Mouse (Mus musculus) embryonic fibroblast, embryonic 13.5 days (primary cell): Measurements from ENCODE around the gene Prrt2. TPM values are rescaled to one million over a fixed set of nuclear protein-coding genes. Genes with fewer than 3 reads are reported as not detected.

Experiments
- H3K27ac ChIP-seq: 2 replicates; pipeline ENCODE4 v1.5.1; 2012; ENCODE audit warnings: low read length, control low read depth, inconsistent platforms; ENCODE audit not compliant: insufficient read depth
- H3K4me1 ChIP-seq: 2 replicates; pipeline ENCODE4 v1.6.1; 2011; ENCODE audit warnings: low read length; ENCODE audit not compliant: control insufficient read depth, insufficient read depth
- H3K4me3 ChIP-seq: 2 replicates; pipeline ENCODE4 v1.5.1; 2011; ENCODE audit warnings: mild to moderate bottlenecking, control low read depth, low read length; ENCODE audit not compliant: insufficient read depth
- CTCF ChIP-seq: IDR thresholded peaks from 2 replicates; pipeline ENCODE4 v1.5.1; 2011; ENCODE audit warnings: mild to moderate bottlenecking, control low read depth, low read length, moderate library complexity, borderline replicate concordance; ENCODE audit not compliant: insufficient read depth
- POLR2A ChIP-seq: IDR thresholded peaks from 2 replicates; pipeline ENCODE4 v1.6.1; 2011; ENCODE audit warnings: low read depth, mild to moderate bottlenecking, control low read depth, low read length, moderate library complexity
- polyA plus RNA-seq: library from polyadenylated mRNA; stranded (reverse); fragments of >200 nt; gene quantifications from 2 replicates; pipeline ENCODE4 v1.2.4, GENCODE M21; 2011; ENCODE audit warnings: low read depth; ENCODE audit not compliant: missing spikeins, insufficient read length

Gene Prrt2
- polyA plus RNA-seq, 1 experiment = 15.3 TPM

DNA sequence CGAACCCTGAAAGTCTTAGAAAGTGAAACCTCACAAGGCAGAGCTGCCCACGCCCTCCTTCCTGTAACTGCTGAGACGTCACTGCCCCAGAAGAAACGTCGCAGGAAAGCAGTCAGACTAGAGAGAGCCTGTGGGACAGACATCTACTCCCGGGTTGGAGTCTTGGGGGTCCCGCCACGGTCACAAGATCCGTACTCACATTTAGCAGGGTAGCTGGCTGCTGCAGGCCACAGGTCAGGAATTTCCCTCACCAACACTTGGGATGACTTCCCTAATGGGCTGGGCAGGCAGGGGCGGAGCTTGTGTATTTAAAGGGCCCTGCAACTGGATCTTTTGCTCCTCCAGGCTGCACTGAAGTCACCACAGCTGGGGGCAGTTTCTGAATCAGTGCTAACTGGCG, 6.7 kb downstream of the Prrt2 start, which contains the start of gene Mvp:
Gene Mvp (minus strand): TSS at position 302 of the 400 bp plus-strand sequence.
- TF ChIP-seq POLR2A (peak; percentile 73), CTCF (no peak)
- Histone ChIP-seq H3K4me3 (peak within 1 kb of the TSS; percentile 78), H3K27ac (peak within 1 kb of the TSS; percentile 28), H3K4me1 (peaks cover 2% of the 10 kb centered on the region)

DNA sequence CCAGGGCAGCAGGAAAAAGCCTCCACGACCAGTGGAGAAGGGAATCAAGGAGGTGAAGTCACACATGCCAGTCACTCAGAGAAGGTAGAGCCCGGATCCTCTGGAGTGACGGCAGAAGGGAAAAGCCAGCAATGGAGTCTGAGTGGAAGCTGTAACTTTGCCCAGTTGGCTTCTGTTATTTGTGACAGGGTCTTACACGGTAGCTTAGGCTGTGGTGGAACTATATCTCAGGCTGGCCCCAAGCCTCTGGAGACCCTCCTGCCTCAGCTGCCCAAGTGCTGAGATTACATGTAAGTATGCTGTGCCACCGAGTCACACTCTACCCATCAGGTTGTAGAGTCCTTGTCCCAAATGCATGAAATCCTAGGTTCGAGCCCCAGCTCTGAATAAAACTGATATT, 7.6 kb downstream of the Prrt2 start:
- Histone ChIP-seq H3K4me3 (peak overlapping the region; percentile 78), H3K4me1 (peaks cover 9% of the 10 kb centered on the region), H3K27ac (no peak overlapping the region)
- no peak for TF ChIP-seq POLR2A
- TF ChIP-seq CTCF = no peak

DNA sequence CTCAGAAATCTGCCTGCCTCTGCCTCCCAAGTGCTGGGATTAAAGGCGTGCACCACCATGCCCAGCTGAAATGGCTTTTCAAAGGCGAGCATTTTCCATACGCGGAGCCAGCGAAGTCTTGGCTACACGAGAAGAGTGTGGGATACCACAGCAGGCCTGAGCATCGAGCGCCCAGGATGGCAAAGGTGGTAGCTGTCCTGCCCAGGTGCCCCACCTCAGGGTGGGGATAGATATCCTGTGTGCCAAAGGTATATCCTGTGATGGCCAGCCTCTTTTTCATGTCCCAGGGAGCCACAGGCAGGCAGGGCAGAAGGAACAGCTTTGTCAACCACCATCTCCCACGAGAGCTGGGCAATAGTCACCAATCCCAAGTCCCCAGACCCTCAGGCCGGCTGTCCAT, 8.2 kb downstream of the Prrt2 start:
- no peak for TF ChIP-seq CTCF
- no peak for TF ChIP-seq POLR2A
- Histone ChIP-seq H3K27ac (no peak overlapping the region), H3K4me1 (peaks cover 10% of the 10 kb centered on the region), H3K4me3 (no peak overlapping the region)

DNA sequence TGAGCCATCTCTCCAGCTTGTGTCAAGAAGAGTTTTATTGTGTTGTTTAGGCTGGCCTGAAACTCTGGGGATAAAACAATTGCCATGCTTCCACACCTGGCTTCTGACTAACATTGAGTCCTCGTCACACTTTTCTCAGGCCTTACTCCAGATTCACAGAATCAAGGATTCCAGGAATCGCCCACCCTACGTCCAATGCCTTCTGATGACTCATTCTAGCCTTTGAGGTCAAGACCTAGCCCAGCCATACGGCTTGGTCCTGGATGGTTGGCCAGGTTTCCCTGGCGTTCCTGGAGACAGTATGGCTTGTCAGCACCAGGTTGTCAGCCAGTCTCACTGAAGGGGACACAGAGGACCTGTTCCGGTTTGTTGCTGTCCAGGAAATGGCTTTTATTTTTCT, 8.6 kb downstream of the Prrt2 start:
- TF ChIP-seq POLR2A (no peak), CTCF (no peak)
- no peak overlapping the region for H3K4me3 ChIP-seq
- H3K4me1 ChIP-seq = peaks cover 10% of the 10 kb centered on the region
- no peak overlapping the region for H3K27ac ChIP-seq

DNA sequence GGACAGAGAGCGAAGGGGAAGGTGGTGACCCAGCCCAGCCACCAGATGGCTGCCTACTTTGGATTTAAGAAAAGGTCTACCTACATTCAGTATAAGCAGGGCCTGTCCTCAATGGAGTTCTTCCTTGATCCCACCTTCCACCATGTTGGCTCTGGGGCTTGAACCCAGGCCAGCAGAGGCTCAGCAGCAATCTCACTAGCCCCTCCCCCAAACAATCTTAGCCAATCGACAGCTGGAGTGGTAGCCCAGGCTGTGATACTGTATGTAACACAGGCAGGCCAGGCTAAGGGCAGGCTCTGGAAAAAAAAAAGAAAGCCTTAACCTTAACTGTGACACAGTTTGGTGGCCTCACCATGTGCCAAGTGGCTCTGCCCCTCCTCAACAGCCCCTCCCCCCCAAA, 9.3 kb downstream of the Prrt2 start:
- no peak for TF ChIP-seq POLR2A
- TF ChIP-seq CTCF = no peak
- H3K4me3 ChIP-seq = no peak overlapping the region
- no peak overlapping the region for H3K27ac ChIP-seq
- H3K4me1 ChIP-seq = peaks cover 10% of the 10 kb centered on the region

DNA sequence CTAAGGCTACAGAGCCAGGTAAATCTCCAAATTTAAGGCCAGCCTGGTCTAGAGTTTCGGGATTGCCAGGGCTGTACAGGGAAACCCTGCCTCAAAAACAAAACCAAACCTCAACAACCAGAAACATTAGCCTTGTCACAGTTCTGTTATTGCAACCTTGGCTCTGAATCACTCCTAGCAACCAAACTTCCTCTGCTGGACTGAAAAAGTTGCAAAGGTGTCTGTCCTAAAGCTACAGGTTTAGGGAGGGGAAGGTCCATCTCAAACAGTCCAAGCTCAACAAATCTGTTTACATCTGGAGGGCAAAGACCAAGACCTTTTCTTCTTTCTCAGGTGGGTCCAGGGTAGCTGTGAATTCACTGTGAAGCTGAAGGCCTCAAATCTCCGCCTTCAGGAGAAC, 10.0 kb downstream of the Prrt2 start:
- peaks cover 10% of the 10 kb centered on the region for H3K4me1 ChIP-seq
- no peak for TF ChIP-seq POLR2A
- no peak for TF ChIP-seq CTCF
- no peak overlapping the region; the same call in 1 of the 2 replicates for H3K27ac ChIP-seq
- H3K4me3 ChIP-seq = no peak overlapping the region

DNA sequence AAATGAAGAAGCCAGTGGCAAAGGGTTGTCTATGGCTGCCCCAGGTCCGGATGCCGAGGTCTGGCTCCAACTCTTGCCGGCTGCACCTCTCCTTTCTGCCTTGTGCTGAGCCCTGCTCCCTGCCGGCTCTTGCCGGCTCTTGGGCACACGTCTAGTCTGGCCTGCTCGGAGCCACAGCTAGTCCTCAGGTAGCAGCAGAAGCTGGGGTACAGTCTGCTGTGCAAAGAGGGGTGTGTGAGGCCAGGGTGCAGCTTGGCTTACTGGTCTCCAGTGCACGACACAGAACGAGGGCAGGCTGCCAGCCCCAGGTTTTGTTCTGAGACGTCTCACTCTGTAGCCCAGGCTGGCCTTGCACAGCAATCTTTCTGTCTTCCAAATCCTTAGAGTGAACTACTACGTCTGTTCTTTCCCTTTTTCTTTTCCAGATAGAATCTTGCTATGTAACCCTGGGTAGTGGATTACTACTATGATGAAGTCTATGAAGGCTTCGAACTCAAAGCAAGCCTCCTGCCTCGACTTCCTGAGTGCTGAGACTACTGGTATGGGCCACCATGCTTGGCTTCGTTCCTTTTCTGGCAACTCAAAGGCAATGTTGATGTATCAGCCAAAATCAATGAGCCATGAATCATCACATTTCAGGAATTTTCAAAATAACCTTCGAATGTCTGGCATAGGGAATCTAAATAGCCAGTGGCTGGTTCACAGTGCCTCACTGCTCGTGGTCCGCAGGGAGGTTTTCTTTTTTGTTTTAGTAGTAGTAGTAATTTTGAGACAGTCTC, 11.5 kb downstream of the Prrt2 start:
- Histone ChIP-seq H3K4me1 (peaks cover 10% of the 10 kb centered on the region), H3K27ac (peak overlapping the region; percentile 75), H3K4me3 (no peak overlapping the region)
- TF ChIP-seq CTCF = no peak
- TF ChIP-seq POLR2A = no peak

DNA sequence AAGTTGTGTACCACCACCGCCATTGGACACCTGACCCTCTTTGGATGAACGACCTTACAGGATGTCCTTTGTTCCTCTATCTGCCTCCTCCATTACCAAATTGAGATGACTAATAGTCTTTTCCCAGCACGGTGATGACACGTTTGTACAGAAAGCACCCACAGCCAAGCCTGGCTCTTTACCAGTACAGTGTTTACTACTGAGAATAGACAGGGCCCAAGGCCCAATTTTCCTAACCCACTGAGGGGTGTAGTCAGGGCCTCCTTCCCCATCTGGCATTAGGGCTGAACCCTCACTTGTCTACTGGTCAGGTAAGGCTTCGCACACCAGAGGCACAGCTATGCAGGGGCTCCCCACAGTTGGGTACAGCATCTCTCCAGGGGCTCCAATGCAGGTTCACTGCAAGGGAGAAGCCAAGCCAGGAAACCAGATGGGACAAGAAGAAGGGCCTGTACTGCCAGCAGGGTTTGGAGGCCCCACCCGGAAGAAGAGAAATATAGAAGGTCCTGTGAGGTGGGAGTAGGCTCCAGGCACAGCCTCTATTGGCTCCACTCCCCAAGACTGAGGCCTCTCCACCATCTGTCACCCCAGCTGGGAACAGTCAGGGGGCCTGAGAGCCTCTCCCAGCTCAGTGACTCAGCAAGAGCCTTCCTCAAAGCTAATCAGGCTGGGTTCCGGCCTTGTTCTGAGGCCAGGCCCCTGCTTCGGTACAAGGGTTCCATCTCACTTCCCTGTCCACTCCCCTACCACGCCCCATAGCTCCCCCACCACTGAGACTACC, 12.6 kb downstream of the Prrt2 start:
- Histone ChIP-seq H3K4me3 (no peak overlapping the region), H3K27ac (peak overlapping the region; percentile 75), H3K4me1 (peaks cover 10% of the 10 kb centered on the region)
- no peak for TF ChIP-seq POLR2A
- TF ChIP-seq CTCF = no peak

DNA sequence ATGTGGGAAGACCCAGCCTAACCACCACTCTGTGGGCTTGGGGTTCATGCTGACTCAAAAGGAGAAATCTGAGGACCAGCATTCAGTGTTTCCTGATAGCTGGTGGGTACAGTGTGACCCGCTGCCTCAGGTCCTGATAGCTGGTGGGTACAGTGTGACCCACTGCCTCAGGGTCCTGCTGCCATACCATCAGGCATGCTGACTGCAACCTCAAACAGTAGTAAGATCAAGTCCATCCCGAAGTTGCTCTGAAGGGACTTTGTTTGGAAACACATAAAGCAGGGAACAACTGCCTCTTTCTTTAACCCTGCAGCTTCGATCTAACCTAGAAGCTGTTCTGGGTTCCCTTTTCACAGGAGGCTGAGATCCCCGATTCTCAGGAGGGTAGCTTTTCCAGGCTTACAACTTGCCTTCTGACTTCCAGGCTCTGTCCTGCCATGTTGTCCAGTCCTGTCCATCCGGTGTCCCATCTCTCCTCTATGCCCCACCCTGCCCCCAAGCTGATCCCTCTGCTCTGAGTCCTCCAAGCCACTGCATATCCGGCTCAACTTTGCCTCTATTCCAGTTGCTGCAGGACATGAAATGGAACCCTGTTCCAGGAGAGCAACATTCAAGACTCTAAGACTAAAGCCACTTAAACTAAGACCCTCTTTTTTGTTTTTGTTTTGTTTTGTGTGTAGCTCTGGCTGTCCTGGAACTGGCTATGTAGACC, 13.5 kb downstream of the Prrt2 start:
- peaks cover 9% of the 10 kb centered on the region for H3K4me1 ChIP-seq
- H3K4me3 ChIP-seq = no peak overlapping the region
- H3K27ac ChIP-seq = no peak overlapping the region
- TF ChIP-seq POLR2A (no peak), CTCF (no peak)
